9 mouse cellular contexts compared by ENCODE assay signal in the genomic region with DNA sequence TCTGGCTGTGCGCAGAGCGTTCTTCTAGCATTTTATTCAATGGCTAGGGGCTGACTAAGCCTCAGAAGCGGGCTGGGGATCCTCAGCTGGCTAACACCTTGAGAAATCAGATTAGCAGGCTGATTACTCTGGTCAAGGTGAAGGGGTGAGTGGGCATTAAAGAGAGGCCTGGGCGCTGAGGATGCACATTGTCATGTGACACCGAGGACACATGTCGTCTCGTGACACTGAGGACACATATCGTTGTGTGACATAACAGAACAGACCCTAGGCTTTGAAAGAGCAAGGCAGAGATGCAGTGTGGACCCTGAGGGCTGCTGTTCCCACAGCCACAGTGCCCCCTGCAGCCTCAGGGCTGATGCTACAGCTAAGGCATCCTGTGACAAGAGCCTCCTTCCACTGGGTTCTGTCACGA. TPM values are rescaled to one million over a fixed set of nuclear protein-coding genes. Genes with fewer than 3 reads are reported as not detected.
A peak's percentile ranks its signal among the peaks of the same experiment; 100 is the strongest.
DNase-seq lines count a peak whose midpoint lies in the region; ATAC-seq and TF ChIP-seq lines count a peak whose summit lies in the region.
"Had no signal": no experiment of that assay in that cellular context is flagged by ENCODE, and none has a peak within 500 bp of the region (broad histone marks: within the 10 kb centered on the region; RNA-seq: fewer than 3 reads in every experiment).

No protein-coding gene starts in this region.

- WGBS in liver, embryonic 13.5 days (ENCODE audit: insufficient replicate concordance), result 52% methylated on average over 9 of the region's 9 CpGs
- 49% methylated on average over 9 of the region's 9 CpGs for WGBS in stomach, postnatal 0 days
- 51% methylated on average over 9 of the region's 9 CpGs for WGBS in heart, embryonic 12.5 days

- no peak overlapping the region for H3K4me2 ChIP-seq in liver, embryonic 13.5 days
- H3K4me2 ChIP-seq in stomach, postnatal 0 days (replicated peaks; ENCODE audit: low read depth), result no peak overlapping the region
- H3K4me2 ChIP-seq in heart, embryonic 12.5 days, result no peak overlapping the region
- H3K4me2 ChIP-seq: limb, embryonic 13.5 days had no signal

- peak; percentile 49 for ATAC-seq in liver, embryonic 13.5 days (ENCODE audit: low read depth)
- ATAC-seq in stomach, postnatal 0 days (ENCODE audit: low FRiP score, low TSS enrichment), result peak; percentile 56; the same call in 1 of the 2 replicates
- ATAC-seq in heart, embryonic 12.5 days (ENCODE audit: insufficient number of reproducible peaks, low FRiP score), result no peak

- no peak overlapping the region for H3K9ac ChIP-seq in ES-Bruce4 (ENCODE audit: low read depth, poor library complexity, severe bottlenecking)
- no peak overlapping the region for H3K9ac ChIP-seq in liver, embryonic 13.5 days
- no peak overlapping the region for H3K9ac ChIP-seq in stomach, postnatal 0 days (ENCODE audit: low read length)
- no peak overlapping the region for H3K9ac ChIP-seq in heart, embryonic 12.5 days
- H3K9ac ChIP-seq: limb, embryonic 13.5 days had no signal

- no peaks in the 10 kb centered on the region for H3K4me1 ChIP-seq in ES-Bruce4 (ENCODE audit: control insufficient read depth, insufficient read depth, low read length)
- H3K4me1 ChIP-seq in liver, embryonic 13.5 days (replicated peaks), result peaks cover 82% of the 10 kb centered on the region
- H3K4me1 ChIP-seq in stomach, postnatal 0 days (replicated peaks; ENCODE audit: control insufficient read depth, insufficient read depth), result no peaks in the 10 kb centered on the region
- H3K4me1 ChIP-seq in heart, embryonic 12.5 days (replicated peaks), result peaks cover 16% of the 10 kb centered on the region
- H3K4me1 ChIP-seq: limb, embryonic 13.5 days had no signal

- no peaks in the 10 kb centered on the region for H3K27me3 ChIP-seq in ES-Bruce4 (ENCODE audit: control insufficient read depth, insufficient read depth, low read length, poor library complexity, severe bottlenecking)
- no peaks in the 10 kb centered on the region for H3K27me3 ChIP-seq in liver, embryonic 13.5 days
- no peaks in the 10 kb centered on the region for H3K27me3 ChIP-seq in stomach, postnatal 0 days (ENCODE audit: control insufficient read depth, insufficient read depth, low read length)
- H3K27me3 ChIP-seq in heart, embryonic 12.5 days (replicated peaks), result no peaks in the 10 kb centered on the region
- H3K27me3 ChIP-seq: limb, embryonic 13.5 days had no signal

- H3K4me3 ChIP-seq in ES-Bruce4 (ENCODE audit: low read depth, low read length), result no peak overlapping the region
- H3K4me3 ChIP-seq in liver, embryonic 13.5 days (replicated peaks), result no peak overlapping the region
- no peak overlapping the region for H3K4me3 ChIP-seq in stomach, postnatal 0 days (ENCODE audit: low read depth, low read length)
- H3K4me3 ChIP-seq in heart, embryonic 12.5 days, result no peak overlapping the region
- H3K4me3 ChIP-seq: limb, embryonic 13.5 days had no signal

- no peak overlapping the region for H3K27ac ChIP-seq in ES-Bruce4 (ENCODE audit: insufficient read depth, low read length)
- peak overlapping the region; percentile 9; the same call in 1 of the 2 replicates for H3K27ac ChIP-seq in liver, embryonic 13.5 days
- no peak overlapping the region for H3K27ac ChIP-seq in stomach, postnatal 0 days (replicated peaks)
- H3K27ac ChIP-seq in heart, embryonic 12.5 days (ENCODE audit: poor library complexity, severe bottlenecking), result no peak overlapping the region
- H3K27ac ChIP-seq: limb, embryonic 13.5 days had no signal

- no peak for TF ChIP-seq EP300 in ES-Bruce4 (IDR thresholded peaks at IDR 0.05; ENCODE audit: insufficient read depth, low read depth, low read length)
- no peak for TF ChIP-seq EP300 in stomach, postnatal 0 days (optimal IDR thresholded peaks at IDR 0.05)

- peak; percentile 30 for DNase-seq in layer of hippocampus, adult 11-12 months (ENCODE audit: low spot score)
- DNase-seq in layer of hippocampus, adult 8-10 months (ENCODE audit: low spot score in 2 of 2), result no peak
- peak; percentile 54 for DNase-seq in brain, adult 2 months (ENCODE audit: low read depth, low spot score)
- DNase-seq in liver, embryonic 13.5 days, result no peak
- peak; percentile 54 for DNase-seq in stomach, postnatal 0 days (ENCODE audit: low spot score)
- no peak for DNase-seq in urinary bladder, postnatal 36 days (ENCODE audit: low spot score in 2 of 2)

- TF ChIP-seq POLR2A in ES-Bruce4 (IDR thresholded peaks at IDR 0.05; ENCODE audit: insufficient read depth, low read length), result no peak

- H3K36me3 ChIP-seq in ES-Bruce4 (ENCODE audit: control insufficient read depth, insufficient read depth, low read length, poor library complexity, severe bottlenecking), result no peaks in the 10 kb centered on the region
- H3K36me3 ChIP-seq in liver, embryonic 13.5 days, result peaks cover 49% of the 10 kb centered on the region
- no peaks in the 10 kb centered on the region for H3K36me3 ChIP-seq in stomach, postnatal 0 days (ENCODE audit: control insufficient read depth, insufficient read depth, low read length)
- no peaks in the 10 kb centered on the region for H3K36me3 ChIP-seq in heart, embryonic 12.5 days
- H3K36me3 ChIP-seq: limb, embryonic 13.5 days had no signal

- TF ChIP-seq CTCF in ES-Bruce4 (IDR thresholded peaks at IDR 0.05; ENCODE audit: low read depth, low read length), result peak; percentile 90
- TF ChIP-seq CTCF in stomach, postnatal 0 days (IDR thresholded peaks at IDR 0.05; ENCODE audit: low read depth), result peak; percentile 79

- no peaks in the 10 kb centered on the region for H3K9me3 ChIP-seq in ES-Bruce4 (replicated peaks; ENCODE audit: control insufficient read depth, insufficient read depth, low read length, poor library complexity, severe bottlenecking)
- H3K9me3 ChIP-seq in liver, embryonic 13.5 days (replicated peaks), result peaks cover 10% of the 10 kb centered on the region
- no peaks in the 10 kb centered on the region for H3K9me3 ChIP-seq in stomach, postnatal 0 days (ENCODE audit: control insufficient read depth, low read length)
- peaks cover 5% of the 10 kb centered on the region; the same call in 1 of the 2 replicates for H3K9me3 ChIP-seq in heart, embryonic 12.5 days (replicated peaks)

RNA-seq across cellular contexts. Expression of a gene that starts 23.8 kb away (rescaled TPM):
- 10 to 100 TPM; 55.8 to 65.4 (median 61.2) TPM for total RNA-seq in layer of hippocampus, adult 8-10 months (2022)
- 23.1 and 27.3 TPM in 2 replicates for polyA plus RNA-seq in ES-Bruce4 (2011; ENCODE audit: insufficient read depth, insufficient read length, low read depth, missing spikeins)
- 49.3 and 56.2 TPM in 2 replicates for polyA plus RNA-seq in liver, embryonic 13.5 days (2015; fragmentation: Nextera tagmentation; extraction: Ambion mirVana)
- polyA plus RNA-seq in stomach, postnatal 0 days (2015; fragmentation: Nextera tagmentation; extraction: Ambion mirVana), result 23.1 and 24.2 TPM in 2 replicates
- 11.6 and 13.3 TPM in 2 replicates for polyA plus RNA-seq in heart, embryonic 12.5 days (2016; fragmentation: Nextera tagmentation; extraction: Ambion mirVana)

RNA-seq across cellular contexts. Expression of a gene that starts 27.8 kb away (rescaled TPM):
- 100 to 1,000 TPM; 110 to 124 (median 116) TPM for total RNA-seq in layer of hippocampus, adult 8-10 months (2022)
- 63.3 and 76.5 TPM in 2 replicates for polyA plus RNA-seq in ES-Bruce4 (2011; ENCODE audit: insufficient read depth, insufficient read length, low read depth, missing spikeins)
- 38.1 and 43.2 TPM in 2 replicates for polyA plus RNA-seq in liver, embryonic 13.5 days (2015; fragmentation: Nextera tagmentation; extraction: Ambion mirVana)
- polyA plus RNA-seq in stomach, postnatal 0 days (2015; fragmentation: Nextera tagmentation; extraction: Ambion mirVana), result 42.2 and 46.9 TPM in 2 replicates
- 74.4 and 75.2 TPM in 2 replicates for polyA plus RNA-seq in heart, embryonic 12.5 days (2016; fragmentation: Nextera tagmentation; extraction: Ambion mirVana)

Comparison
In these comparisons a context has a peak if more than half of its experiments do, and no peak if none do; other contexts are left out.
1. DNase-seq: peak in layer of hippocampus, adult 11-12 months (single experiment), brain, adult 2 months (single experiment) and stomach, postnatal 0 days (single experiment); none in layer of hippocampus, adult 8-10 months (0 of 2), liver, embryonic 13.5 days (single experiment) and urinary bladder, postnatal 36 days (0 of 2).